Mouse (Mus musculus) liver, embryonic 11.5 days (tissue): Measurements from ENCODE around the gene Efna5. TPM values are rescaled to one million over a fixed set of nuclear protein-coding genes. Genes with fewer than 3 reads are reported as not detected.

Experiments used
- ATAC-seq: fragments of 200-750 bp; cut with Nextera tagmentation; replicated peaks from 2 replicates; pipeline ENCODE4 v1.8.0; 2017; ENCODE audit warnings: moderate number of reproducible peaks, mild to moderate bottlenecking, moderate TSS enrichment, moderate library complexity; ENCODE audit not compliant: low FRiP score
- DNase-seq: peaks from one replicate; pipeline ENCODE4 v3.0.0-alpha.2; 2017; ENCODE audit warnings: low spot score
- H3K27ac ChIP-seq: fragments of 300-500 bp; sonication (generic); 2 replicates; pipeline ENCODE4 v1.5.1; 2014; ENCODE audit warnings: mild to moderate bottlenecking, low read depth, low read length, control low read depth
- H3K27me3 ChIP-seq: fragments of 300-500 bp; sonication (generic); replicated peaks from 2 replicates; pipeline ENCODE4 v1.6.1; 2014; ENCODE audit warnings: low read length, mixed read lengths; ENCODE audit not compliant: control insufficient read depth, insufficient read depth
- H3K36me3 ChIP-seq: fragments of 300-500 bp; sonication (generic); 2 replicates; pipeline ENCODE4 v1.6.1; 2014; ENCODE audit warnings: mild to moderate bottlenecking, low read length, moderate library complexity, mixed read lengths; ENCODE audit not compliant: control insufficient read depth, insufficient read depth
- H3K4me1 ChIP-seq: fragments of 300-500 bp; sonication (generic); replicated peaks from 2 replicates; pipeline ENCODE4 v1.6.1; 2014; ENCODE audit warnings: low read length, mixed read lengths; ENCODE audit not compliant: control insufficient read depth, insufficient read depth
- H3K4me2 ChIP-seq: fragments of 300-500 bp; sonication (generic); 2 replicates; pipeline ENCODE4 v1.6.1; 2014; ENCODE audit warnings: mild to moderate bottlenecking, control low read depth, moderate library complexity
- H3K4me3 ChIP-seq: fragments of 300-500 bp; sonication (generic); 2 replicates; pipeline ENCODE4 v1.5.1; 2014; ENCODE audit warnings: low read depth, low read length, control low read depth
- H3K9ac ChIP-seq: fragments of 300-500 bp; sonication (generic); 2 replicates; pipeline ENCODE4 v1.6.1; 2014; ENCODE audit warnings: low read depth, low read length, control low read depth
- H3K9me3 ChIP-seq: fragments of 300-500 bp; sonication (generic); 2 replicates; pipeline ENCODE4 v1.6.1; 2016; ENCODE audit warnings: low read length, inconsistent platforms, mixed read lengths; ENCODE audit not compliant: control insufficient read depth
- WGBS: fragments of 180-500 bp; shearing (Covaris S2); extraction: QIAGEN DNeasy Blood & Tissue Kit; methylation state at CpG from one replicate; pipeline ENCODE4 v1.1.7; 2014; 5-methylcytosine and 5-hydroxymethylcytosine counted together
- polyA plus RNA-seq: library from polyadenylated mRNA; unstranded; fragments of >200 nt; fragmentation: Nextera tagmentation; extraction: Ambion mirVana; gene quantifications from 2 replicates; pipeline ENCODE4 v1.2.1, GENCODE M21; 2014

The Efna5 gene
- polyA plus RNA-seq, 1 experiment from 2014 or later, result 11.8 TPM

DNA sequence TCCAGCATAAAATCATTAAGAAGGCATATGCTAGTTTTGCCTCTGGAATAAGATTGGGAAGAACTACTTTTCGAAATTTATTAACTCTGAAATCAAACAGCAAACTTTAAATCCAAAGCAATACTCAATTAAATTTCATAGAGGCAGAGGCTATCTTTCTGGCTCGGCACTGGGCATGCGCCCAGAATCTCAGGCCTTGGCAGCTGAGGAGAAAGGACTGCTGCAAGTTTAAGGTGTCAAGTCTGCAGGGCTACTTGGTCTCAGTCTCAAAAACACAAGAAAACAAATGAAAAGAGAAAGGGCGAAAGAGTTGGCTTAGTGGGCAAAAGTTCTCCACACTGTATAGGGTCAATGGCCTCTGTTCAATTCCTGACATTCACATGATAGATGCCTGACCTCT is 258.6 kb downstream of the Efna5 start:
- H3K27me3 ChIP-seq, result no peaks in the 10 kb centered on the region
- DNase-seq (no peak), ATAC-seq (no peak)
- 79% methylated on average over 4 of the region's 4 CpGs for WGBS
- H3K9me3 ChIP-seq, result no peaks in the 10 kb centered on the region
- H3K36me3 ChIP-seq, result no peaks in the 10 kb centered on the region
- no peaks in the 10 kb centered on the region for H3K4me1 ChIP-seq
- no peak overlapping the region for H3K9ac ChIP-seq
- H3K27ac ChIP-seq, result no peak overlapping the region
- H3K4me3 ChIP-seq, result no peak overlapping the region
- H3K4me2 ChIP-seq, result no peak overlapping the region

DNA sequence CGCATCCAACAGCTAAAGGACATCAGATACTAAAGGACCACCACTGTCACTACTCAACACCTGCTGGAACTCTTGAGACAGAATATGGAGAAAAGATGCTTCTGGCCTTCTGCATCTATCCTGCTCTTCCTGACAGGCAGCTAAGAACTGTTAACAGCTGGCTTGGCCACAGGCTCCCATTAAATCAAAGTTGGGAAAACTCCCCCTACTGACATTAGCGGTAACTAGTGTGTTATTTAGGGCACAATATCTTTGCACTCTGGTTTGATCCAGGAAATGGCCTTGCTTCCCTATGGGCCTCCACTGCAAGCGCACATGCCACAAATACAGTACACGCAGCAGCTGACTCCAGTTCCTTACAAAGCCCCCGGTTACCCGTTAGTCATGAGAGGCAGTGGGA is 266.0 kb downstream of the Efna5 start:
- H3K27ac ChIP-seq, result no peak overlapping the region
- ATAC-seq (no peak), DNase-seq (no peak)
- no peaks in the 10 kb centered on the region for H3K36me3 ChIP-seq
- H3K9me3 ChIP-seq, result no peaks in the 10 kb centered on the region
- H3K9ac ChIP-seq, result no peak overlapping the region
- H3K4me3 ChIP-seq, result no peak overlapping the region
- no peaks in the 10 kb centered on the region for H3K4me1 ChIP-seq
- no peaks in the 10 kb centered on the region for H3K27me3 ChIP-seq
- H3K4me2 ChIP-seq, result no peak overlapping the region
- WGBS, result 72% methylated on average over 6 of the region's 6 CpGs

GRCm38 (mm10) chr17:62614708-62615107 is 266.4 kb downstream of the Efna5 start:
- 71% methylated on average over 6 of the region's 6 CpGs for WGBS

DNA sequence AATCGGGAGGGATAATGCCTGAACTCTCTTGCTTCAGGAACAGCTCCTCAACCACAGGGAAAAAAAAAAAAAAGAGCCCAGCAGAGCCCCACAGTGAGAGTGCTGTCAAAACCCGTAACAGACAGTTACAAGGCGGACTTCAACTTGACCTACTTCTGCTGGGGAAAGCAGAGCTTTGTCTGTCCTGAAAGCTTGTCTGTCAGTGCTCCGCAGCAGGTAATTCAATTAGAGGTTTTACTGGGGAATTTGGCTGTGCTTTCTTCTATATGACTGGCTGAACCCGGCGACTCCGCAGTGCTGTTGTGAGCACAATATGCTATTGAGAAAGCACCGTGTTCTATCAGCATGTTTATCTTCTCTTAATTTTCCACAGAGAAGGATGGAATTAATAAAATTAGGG is 266.9 kb downstream of the Efna5 start:
- Histone ChIP-seq H3K27me3 (no peaks in the 10 kb centered on the region), H3K9ac (no peak overlapping the region), H3K36me3 (no peaks in the 10 kb centered on the region), H3K27ac (no peak overlapping the region), H3K4me3 (no peak overlapping the region), H3K4me1 (no peaks in the 10 kb centered on the region), H3K9me3 (no peaks in the 10 kb centered on the region), H3K4me2 (no peak overlapping the region)
- 67% methylated on average over 8 of the region's 8 CpGs for WGBS
- ATAC-seq (no peak), DNase-seq (no peak)

More at GRCm38 (mm10) chr17:62614708-62615107, 266.4 kb downstream of the Efna5 start:
- no peak for ATAC-seq
- H3K4me3 ChIP-seq, result no peak overlapping the region
- H3K27me3 ChIP-seq, result no peaks in the 10 kb centered on the region
- H3K9me3 ChIP-seq, result no peaks in the 10 kb centered on the region
- H3K4me1 ChIP-seq, result no peaks in the 10 kb centered on the region
- no peak for DNase-seq
- no peak overlapping the region for H3K27ac ChIP-seq
- H3K4me2 ChIP-seq, result no peak overlapping the region
- H3K36me3 ChIP-seq, result no peaks in the 10 kb centered on the region
- H3K9ac ChIP-seq, result no peak overlapping the region

- Histone ChIP-seq H3K4me2 (no peak overlapping the region), H3K9me3 (no peaks in the 10 kb centered on the region), H3K4me3 (no peak overlapping the region), H3K27ac (no peak overlapping the region), H3K27me3 (no peaks in the 10 kb centered on the region), H3K36me3 (no peaks in the 10 kb centered on the region), H3K4me1 (no peaks in the 10 kb centered on the region), H3K9ac (no peak overlapping the region)
- WGBS, result 89% methylated on average over 11 of the region's 11 CpGs
- DNase-seq (no peak), ATAC-seq (no peak)
Observed at GRCm38 (mm10) chr17:62613232-62613631, 267.9 kb downstream of the Efna5 start.

DNA sequence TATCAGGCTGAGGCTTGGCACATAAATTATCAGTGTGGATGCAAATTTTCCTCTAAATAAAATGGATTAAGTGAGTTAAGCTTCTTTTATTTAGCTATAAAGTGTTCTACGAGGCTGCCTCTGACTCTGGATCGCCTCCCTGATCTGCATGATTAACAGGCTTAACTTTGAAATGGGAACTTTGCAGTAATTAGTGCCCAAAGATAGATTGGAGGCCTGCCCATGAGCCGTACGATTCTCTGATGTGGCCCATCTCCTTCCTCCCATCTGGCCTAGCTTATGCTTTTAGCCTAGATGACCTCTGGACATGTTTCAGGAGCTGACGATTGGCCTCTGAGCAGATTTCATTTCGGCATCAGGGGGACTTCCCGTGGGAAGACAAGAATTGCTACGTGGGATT is 273.0 kb downstream of the Efna5 start:
- ATAC-seq, result no peak
- 72% methylated on average over 8 of the region's 8 CpGs for WGBS

GRCm38 (mm10) chr17:62607304-62607914 is 273.7 kb downstream of the Efna5 start:
- no peaks in the 10 kb centered on the region for H3K9me3 ChIP-seq
- H3K27me3 ChIP-seq, result no peaks in the 10 kb centered on the region
- H3K9ac ChIP-seq, result no peak overlapping the region
- H3K36me3 ChIP-seq, result no peaks in the 10 kb centered on the region
- H3K4me3 ChIP-seq, result no peak overlapping the region
- no peak for ATAC-seq
- DNase-seq, result no peak
- no peaks in the 10 kb centered on the region for H3K4me1 ChIP-seq
- no peak overlapping the region for H3K27ac ChIP-seq
- H3K4me2 ChIP-seq, result no peak overlapping the region
- 87% methylated on average over 18 of the region's 18 CpGs for WGBS

More for the DNA sequence above, 273.0 kb downstream of the Efna5 start:
- H3K36me3 ChIP-seq, result no peaks in the 10 kb centered on the region
- no peaks in the 10 kb centered on the region for H3K4me1 ChIP-seq
- DNase-seq, result no peak
- H3K27ac ChIP-seq, result no peak overlapping the region
- H3K4me2 ChIP-seq, result no peak overlapping the region
- H3K9me3 ChIP-seq, result no peaks in the 10 kb centered on the region
- H3K9ac ChIP-seq, result no peak overlapping the region
- no peak overlapping the region for H3K4me3 ChIP-seq
- H3K27me3 ChIP-seq, result no peaks in the 10 kb centered on the region

DNA sequence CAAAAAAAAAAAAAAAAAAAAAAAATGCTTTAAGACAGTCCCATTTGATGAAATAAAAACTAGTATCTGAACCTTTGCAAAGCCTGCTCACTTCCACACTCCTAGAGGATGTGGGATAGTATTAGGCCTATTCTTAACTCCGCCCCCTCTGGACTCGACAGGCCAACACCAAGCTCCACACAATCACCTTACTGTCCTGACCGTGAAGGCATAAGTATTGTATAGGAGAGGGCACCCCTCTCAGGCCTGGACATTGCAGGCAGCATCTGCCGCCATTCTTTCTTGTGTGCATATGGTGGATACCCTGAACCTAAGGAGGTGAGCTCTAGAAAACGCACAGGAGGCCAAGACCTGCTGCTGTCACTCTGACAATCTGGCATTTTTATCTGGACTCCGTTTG is 274.4 kb downstream of the Efna5 start:
- ATAC-seq (no peak), DNase-seq (no peak)
- Histone ChIP-seq H3K9me3 (no peaks in the 10 kb centered on the region), H3K27me3 (no peaks in the 10 kb centered on the region), H3K4me3 (no peak overlapping the region), H3K4me1 (no peaks in the 10 kb centered on the region), H3K4me2 (no peak overlapping the region), H3K27ac (no peak overlapping the region), H3K36me3 (no peaks in the 10 kb centered on the region; the same call in 1 of the 2 replicates), H3K9ac (no peak overlapping the region)
- WGBS, result 92% methylated on average over 6 of the region's 6 CpGs

DNA sequence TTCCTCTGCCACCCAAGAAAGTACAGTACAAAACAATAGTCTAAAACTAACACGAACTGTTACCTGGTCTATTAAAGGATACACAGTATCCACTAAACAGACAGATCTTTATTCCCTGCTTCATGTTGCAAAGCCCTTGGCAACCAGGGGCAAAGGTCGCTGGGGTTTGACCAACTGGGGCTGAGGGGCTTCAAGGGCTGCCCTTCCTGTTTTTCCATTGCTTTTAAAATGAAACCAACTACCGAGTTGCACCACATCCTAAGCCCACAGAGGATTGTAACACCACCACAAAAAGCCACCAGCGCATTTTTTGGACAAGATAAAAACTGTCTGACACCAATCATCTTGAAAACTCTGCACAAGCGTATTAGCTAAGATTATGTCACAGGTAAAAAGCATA is 276.8 kb downstream of the Efna5 start:
- no peaks in the 10 kb centered on the region for H3K4me1 ChIP-seq
- no peak overlapping the region for H3K27ac ChIP-seq
- DNase-seq (no peak), ATAC-seq (no peak)
- H3K4me3 ChIP-seq, result no peak overlapping the region
- H3K36me3 ChIP-seq, result no peaks in the 10 kb centered on the region; the same call in 1 of the 2 replicates
- H3K4me2 ChIP-seq, result no peak overlapping the region; the same call in 1 of the 2 replicates
- WGBS, result 49% methylated on average over 5 of the region's 5 CpGs
- H3K9me3 ChIP-seq, result no peaks in the 10 kb centered on the region
- H3K9ac ChIP-seq, result no peak overlapping the region
- H3K27me3 ChIP-seq, result no peaks in the 10 kb centered on the region
